Mouse (Mus musculus): Measurements from ENCODE around the gene Olig1.

Gene Olig1

DNA sequence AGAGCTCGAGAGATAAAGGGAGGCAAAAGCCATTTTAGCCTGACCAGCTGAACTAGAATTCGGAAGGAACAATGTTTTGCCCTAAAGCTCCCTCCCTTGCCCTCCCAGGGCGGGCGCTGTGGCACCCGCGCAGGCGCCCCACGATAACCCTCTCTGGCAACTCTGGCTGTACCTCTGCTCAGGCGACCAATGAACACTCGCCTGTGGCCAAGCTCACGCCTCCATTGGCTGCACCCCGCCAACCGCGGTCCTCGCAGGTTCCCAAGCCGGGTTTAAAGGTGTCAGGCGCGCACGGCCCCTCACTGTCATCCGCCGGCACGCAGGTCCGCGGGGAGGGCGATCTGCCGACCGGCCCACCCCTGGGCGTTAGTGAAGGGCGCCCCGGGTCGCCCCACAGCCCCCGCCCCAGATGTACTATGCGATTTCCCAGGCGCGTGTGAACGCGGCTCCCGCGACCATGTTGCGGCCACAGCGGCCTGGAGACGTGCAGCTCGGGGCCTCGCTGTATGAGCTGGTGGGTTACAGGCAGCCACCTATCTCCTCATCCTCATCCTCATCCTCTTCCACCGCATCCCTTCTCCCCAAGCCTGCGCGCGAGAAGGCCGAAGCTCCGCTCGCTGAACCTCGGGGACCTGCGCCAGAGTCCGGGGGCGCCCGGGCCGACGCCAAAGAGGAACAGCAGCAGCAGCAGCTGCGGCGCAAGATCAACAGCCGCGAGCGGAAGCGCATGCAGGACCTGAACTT lies at the start of gene Olig1:
Olig1 (plus strand) TSS at position 305 of the 744 bp plus-strand sequence.
- no peak for DNase-seq (ENCODE audit: extremely low read depth, low read depth, low spot score)

- no peak for DNase-seq (ENCODE audit: extremely low read depth, low read depth, low spot score)
Measured at GRCm38 (mm10) chr16:91222171-91222642, 47.4 kb upstream of the Olig1 start.

DNA sequence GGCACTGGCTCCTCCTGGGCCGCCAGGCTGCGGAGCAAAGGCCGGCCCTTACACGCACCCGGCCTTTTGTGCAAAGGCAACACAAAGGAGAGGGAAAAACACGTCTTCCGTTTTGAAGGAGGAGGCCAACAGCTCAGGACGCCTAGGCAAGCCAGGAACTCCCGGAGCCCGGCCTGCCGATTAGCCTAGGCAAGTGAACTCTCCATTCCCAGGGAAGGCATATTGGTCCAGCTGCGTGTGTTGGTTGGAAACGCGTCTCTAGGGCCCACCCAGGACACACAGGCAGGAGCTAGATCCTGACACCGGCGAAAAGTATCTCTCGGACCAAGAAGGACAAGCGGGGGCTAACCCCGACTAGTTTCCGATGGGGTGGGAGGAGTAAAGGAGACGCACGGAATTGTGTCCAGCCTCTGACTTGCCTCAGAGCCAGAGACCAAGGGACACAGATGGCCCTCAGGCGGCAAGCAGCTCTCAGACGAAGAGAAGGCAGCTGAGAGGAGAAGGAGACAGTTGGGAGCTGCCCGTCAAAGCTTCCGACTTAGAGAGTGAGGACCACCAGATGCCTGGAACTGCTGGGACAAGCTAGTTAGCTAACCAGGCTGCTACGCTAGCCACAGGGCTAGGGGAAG lies 46.8 kb upstream of the Olig1 start:
- DNase-seq (ENCODE audit: extremely low read depth, low read depth, low spot score), result no peak

DNA sequence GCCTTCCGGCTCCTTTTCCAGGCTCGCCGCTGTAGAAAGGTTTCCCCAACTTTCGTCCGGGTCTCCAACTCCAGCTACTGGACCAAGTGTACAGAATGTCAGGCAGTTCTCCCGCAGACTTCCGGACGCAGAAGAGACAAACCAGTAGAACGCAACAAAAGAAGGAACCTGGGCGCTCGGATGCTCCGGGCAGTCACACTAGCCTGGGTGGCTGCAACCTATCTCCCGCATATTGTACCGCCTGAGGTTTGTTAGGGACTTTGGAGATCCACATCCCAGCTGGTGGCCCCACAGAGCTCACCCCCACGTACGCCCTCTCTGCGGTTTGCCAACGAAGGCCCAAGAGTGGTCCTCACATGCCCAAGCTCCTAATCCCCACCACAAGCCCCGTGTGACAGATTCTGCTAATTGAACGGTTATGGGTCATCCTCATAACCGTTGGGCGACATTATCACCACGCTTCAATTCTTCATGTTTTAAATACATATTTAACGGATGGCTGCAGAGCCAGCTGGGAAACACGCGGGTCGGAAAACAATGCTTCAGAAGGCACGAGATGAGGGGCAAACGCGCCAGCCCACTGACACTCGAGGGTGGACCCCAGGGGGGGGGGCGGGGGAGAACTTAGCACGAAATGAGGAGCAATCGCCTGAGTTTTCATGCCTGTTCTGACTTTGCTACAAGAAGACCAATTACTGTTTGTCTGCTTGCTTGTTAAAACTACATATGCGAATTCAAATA lies 46.1 kb upstream of the Olig1 start:
- DNase-seq (ENCODE audit: extremely low read depth, low read depth, low spot score), result no peak

- no peak for DNase-seq (ENCODE audit: extremely low read depth, low read depth, low spot score)
Measured at GRCm38 (mm10) chr16:91224068-91224402, 45.5 kb upstream of the Olig1 start.

- DNase-seq (ENCODE audit: extremely low read depth, low read depth, low spot score), result no peak
Measured at GRCm38 (mm10) chr16:91224481-91225232, 44.9 kb upstream of the Olig1 start.

- no peak for DNase-seq (ENCODE audit: extremely low read depth, low read depth, low spot score)
Measured at GRCm38 (mm10) chr16:91225233-91226037, 44.1 kb upstream of the Olig1 start, which contains the start of gene Olig2. Gene Olig2 (plus strand): TSS chr16:91225457.

GRCm38 (mm10) chr16:91226038-91226882 lies 43.3 kb upstream of the Olig1 start:
- DNase-seq (ENCODE audit: extremely low read depth, low read depth, low spot score), result no peak

- no peak for DNase-seq (ENCODE audit: extremely low read depth, low read depth, low spot score)
Measured at GRCm38 (mm10) chr16:91226883-91227759, 42.5 kb upstream of the Olig1 start.

DNA sequence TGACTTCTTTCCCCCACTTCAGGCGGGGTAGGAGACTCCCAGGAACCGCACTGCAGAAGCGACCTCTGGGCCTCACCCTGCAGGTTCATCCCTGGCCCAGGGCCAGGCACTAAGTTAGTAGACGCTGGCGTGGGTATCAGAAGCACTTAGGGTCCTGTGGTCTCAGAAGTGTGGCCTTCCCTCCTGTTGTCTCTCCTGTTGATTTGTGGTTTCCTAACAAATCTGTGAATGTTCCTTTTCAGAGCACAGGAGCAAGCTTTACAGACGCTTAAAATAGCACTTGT lies 41.9 kb upstream of the Olig1 start:
- DNase-seq (ENCODE audit: extremely low read depth, low read depth, low spot score), result no peak

- DNase-seq (ENCODE audit: extremely low read depth, low read depth, low spot score), result no peak
Measured at GRCm38 (mm10) chr16:91228238-91229071, 41.1 kb upstream of the Olig1 start.

- DNase-seq (ENCODE audit: extremely low read depth, low read depth, low spot score), result no peak
Measured at GRCm38 (mm10) chr16:91229072-91229348, 40.6 kb upstream of the Olig1 start.

- no peak for DNase-seq (ENCODE audit: extremely low read depth, low read depth, low spot score)
Measured at GRCm38 (mm10) chr16:91229643-91230042, 39.9 kb upstream of the Olig1 start.

DNA sequence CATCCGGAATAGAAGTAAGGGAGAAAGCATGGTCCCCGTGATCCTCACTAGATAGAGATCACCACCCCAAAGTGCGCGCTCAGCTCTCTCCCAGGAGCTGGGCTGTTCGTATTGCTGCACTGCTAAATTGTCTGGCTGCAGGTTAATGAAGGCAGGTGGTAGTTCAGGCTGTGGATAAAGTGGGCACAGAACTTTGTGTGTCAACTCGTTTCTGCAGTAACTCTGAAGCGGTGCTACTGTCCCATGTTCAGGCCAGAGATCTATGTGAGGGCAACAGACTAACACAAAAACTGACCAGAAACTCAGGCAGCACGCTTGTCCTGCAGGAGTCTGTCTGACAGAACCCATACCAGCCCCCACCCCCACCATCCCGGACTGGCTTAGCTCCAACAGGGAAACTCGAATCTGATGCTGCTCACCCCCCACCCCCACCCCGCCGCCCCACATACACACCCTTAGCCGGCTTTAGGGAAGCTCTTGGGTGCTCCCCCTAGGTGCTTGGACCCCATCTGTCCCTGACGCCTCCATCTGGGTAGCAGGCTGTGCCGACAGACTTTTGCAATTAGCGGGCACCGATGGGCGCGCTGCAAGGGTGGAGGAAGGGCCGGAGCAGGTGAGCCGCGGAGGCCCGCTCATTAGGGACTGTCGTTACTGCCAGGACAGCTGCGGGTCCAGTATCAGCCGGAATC lies 37.6 kb upstream of the Olig1 start:
- DNase-seq (ENCODE audit: extremely low read depth, low read depth, low spot score), result no peak

DNA sequence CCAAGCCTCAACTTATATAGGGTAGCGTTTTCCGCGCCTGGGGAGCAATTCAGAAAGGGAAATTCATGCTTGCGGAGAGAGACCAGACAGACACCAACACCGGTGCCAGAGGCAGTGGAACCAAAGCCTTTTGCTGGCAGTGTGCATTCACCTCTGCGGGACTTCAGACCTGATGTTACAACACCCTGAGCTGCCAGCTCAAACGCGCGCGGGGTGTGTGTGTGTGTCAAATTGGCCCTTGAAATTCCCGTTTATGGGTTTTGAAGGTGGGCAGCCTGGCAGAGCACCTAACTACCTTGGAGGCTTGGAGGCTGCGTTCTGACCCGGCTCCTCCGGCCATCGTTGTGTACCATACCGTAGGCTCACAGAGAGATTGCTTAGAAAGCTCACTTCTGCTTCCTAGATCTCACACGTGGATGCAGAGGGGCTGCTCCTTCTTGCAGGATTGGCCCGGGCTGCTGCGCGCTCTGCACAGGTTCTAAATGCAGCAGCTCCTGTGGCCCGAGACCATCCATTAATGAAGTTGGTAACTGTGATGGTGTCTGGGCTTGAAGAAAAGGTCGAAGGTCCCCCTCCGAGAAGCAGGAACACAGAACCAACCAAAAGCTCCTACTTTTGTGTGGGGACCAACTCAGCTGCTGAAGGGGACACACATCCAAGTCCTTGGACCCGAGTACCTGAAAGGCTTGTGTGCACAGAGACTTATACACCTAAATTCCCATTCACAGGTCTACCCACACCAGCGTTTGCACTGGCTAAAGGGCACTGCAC lies 36.9 kb upstream of the Olig1 start:
- DNase-seq (ENCODE audit: extremely low read depth, low read depth, low spot score), result no peak

- no peak for DNase-seq (ENCODE audit: extremely low read depth, low read depth, low spot score)
Measured at GRCm38 (mm10) chr16:91233241-91233944, 36.2 kb upstream of the Olig1 start.
